Mouse (Mus musculus): Measurements from ENCODE around the gene Acap3. TPM values are rescaled to one million over a fixed set of nuclear protein-coding genes. Genes with fewer than 3 reads are reported as not detected.

Gene Acap3
- total and polyA plus RNA-seq, 3 experiments: 24.5 to 39.1 TPM; not detected in 1

DNA sequence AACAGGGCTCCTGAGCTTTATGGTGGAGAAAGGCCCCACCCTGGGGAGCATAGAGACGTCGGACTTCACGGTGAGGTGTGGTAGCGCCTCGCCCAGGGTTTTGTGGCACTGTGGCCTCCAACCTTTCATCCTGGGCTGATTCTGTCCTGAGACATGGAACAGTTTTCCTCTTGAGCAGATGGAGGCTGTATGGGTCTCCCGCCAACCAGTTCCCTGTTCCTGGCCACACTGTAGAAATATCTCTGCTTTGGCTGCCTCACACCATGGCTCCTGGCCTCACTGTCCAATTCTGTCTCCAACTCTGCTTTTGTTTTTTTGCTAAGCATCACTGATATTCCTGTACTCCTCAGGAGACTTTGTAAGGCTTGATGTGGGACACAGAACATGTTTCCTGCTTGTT is 63.9 kb downstream of the Acap3 start:
- H3K4me1 ChIP-seq (ENCODE audit: control insufficient read depth in 1 of 2, insufficient read depth in 2 of 2, low read length in 2 of 2): no peaks in the 10 kb centered on the region; a peak in 1 of 4 replicates
- no peak overlapping the region for H3K4me3 ChIP-seq (ENCODE audit: control insufficient read depth in 1 of 2, insufficient read depth in 1 of 2, low read depth in 2 of 2, low read length in 2 of 2)
- DNase-seq (ENCODE audit: low read depth, low spot score): no peak
- H3K9me3 ChIP-seq (replicated peaks; ENCODE audit: insufficient read depth, low read length): no peaks in the 10 kb centered on the region
- H3K9ac ChIP-seq (ENCODE audit: control insufficient read depth, low read depth, low read length, poor library complexity, severe bottlenecking): no peak overlapping the region
- H3K79me2 ChIP-seq (ENCODE audit: control insufficient read depth, insufficient read depth, low read length, poor library complexity): peaks cover 2% of the 10 kb centered on the region; the same call in 1 of the 2 replicates
- H3K27me3 ChIP-seq (ENCODE audit: control insufficient read depth in 1 of 2, insufficient read depth in 2 of 2, low read length in 2 of 2): no peaks in the 10 kb centered on the region
- peaks cover 4 to 25% of the 10 kb centered on the region in 2 experiments for H3K36me3 ChIP-seq (ENCODE audit: control insufficient read depth in 1 of 2, insufficient read depth in 2 of 2, low read length in 2 of 2)
- H3K27ac ChIP-seq (ENCODE audit: control insufficient read depth, low read depth, low read length): no peak overlapping the region
- no peak for TF ChIP-seq NELFE (IDR thresholded peaks at IDR 0.05; ENCODE audit: low read depth, low read length)
- no peak for TF ChIP-seq SIN3A (IDR thresholded peaks at IDR 0.05; ENCODE audit: low read length)
- TF ChIP-seq ETS1 (IDR thresholded peaks at IDR 0.05; ENCODE audit: low read depth, low read length): no peak
- TF ChIP-seq GABPA (IDR thresholded peaks at IDR 0.05; ENCODE audit: low read depth, low read length): no peak
- TF ChIP-seq JUND (IDR thresholded peaks at IDR 0.05; ENCODE audit: low read depth, low read length): no peak
- TF ChIP-seq ZC3H11A (IDR thresholded peaks at IDR 0.05; ENCODE audit: low read depth, low read length): no peak
- TF ChIP-seq KAT2A (conservative IDR thresholded peaks at IDR 0.05; ENCODE audit: low read depth, low read length): no peak
- no peak for TF ChIP-seq E2F4 (IDR thresholded peaks at IDR 0.05; ENCODE audit: borderline replicate concordance, low read depth, low read length)
- TF ChIP-seq ZMIZ1 (IDR thresholded peaks at IDR 0.05; ENCODE audit: low read depth, low read length): no peak
- no peak for TF ChIP-seq BHLHE40 (IDR thresholded peaks at IDR 0.05; ENCODE audit: borderline replicate concordance, low read depth, low read length)
- TF ChIP-seq USF2 (IDR thresholded peaks at IDR 0.05; ENCODE audit: borderline replicate concordance in 1 of 2, insufficient read depth in 1 of 2, low read depth in 1 of 2, low read length in 2 of 2): no peak
- no peak for TF ChIP-seq CTCF (IDR thresholded peaks at IDR 0.05 in 2 of 3, conservative IDR thresholded peaks at IDR 0.05 in 1 of 3; ENCODE audit: control insufficient read depth in 1 of 3, insufficient read depth in 1 of 3, low read depth in 2 of 3, low read length in 3 of 3, poor library complexity in 1 of 3, severe bottlenecking in 1 of 3)
- no peak for TF ChIP-seq HCFC1 (IDR thresholded peaks at IDR 0.05; ENCODE audit: low read depth, low read length)
- TF ChIP-seq EP300 (IDR thresholded peaks at IDR 0.05; ENCODE audit: low read depth in 1 of 2, low read length in 2 of 2): no peak

Other genes starting within 250 kb of the Acap3 start
- gene Gm10563, start 246.4 kb upstream of the Acap3 start, total RNA-seq (2012; rRNA removed): not detected in 2 replicates
- not detected for gene Gm10563, start 246.4 kb upstream of the Acap3 start, polyA plus RNA-seq (2012; ENCODE audit: insufficient read depth in 1 of 2, insufficient read length in 2 of 2, low read depth in 1 of 2, low replicate concordance in 2 of 2, missing spikeins in 1 of 2)
- gene Mmp23, start 238.4 kb upstream of the Acap3 start, total RNA-seq (2012; rRNA removed): 1.6 and 1.8 TPM in 2 replicates
- gene Mmp23, start 238.4 kb upstream of the Acap3 start, polyA plus RNA-seq (2012; ENCODE audit: insufficient read depth in 1 of 2, insufficient read length in 2 of 2, low read depth in 1 of 2, low replicate concordance in 2 of 2, missing spikeins in 1 of 2): 1 to 10 TPM in 1 of 2 experiments, not detected in 1; 2.4 TPM
- 21.4 and 27.7 TPM in 2 replicates for gene Mib2, start 222.6 kb upstream of the Acap3 start, total RNA-seq (2012; rRNA removed)
- 10 to 100 TPM in 1 of 2 experiments, not detected in 1; 38.3 TPM for gene Mib2, start 222.6 kb upstream of the Acap3 start, polyA plus RNA-seq (2012; ENCODE audit: insufficient read depth in 1 of 2, insufficient read length in 2 of 2, low read depth in 1 of 2, low replicate concordance in 2 of 2, missing spikeins in 1 of 2)
- gene Fndc10, start 197.5 kb upstream of the Acap3 start, total RNA-seq (2012; rRNA removed): 1.1 and 2.6 TPM in 2 replicates
- gene Fndc10, start 197.5 kb upstream of the Acap3 start, polyA plus RNA-seq (2012; ENCODE audit: insufficient read depth in 1 of 2, insufficient read length in 2 of 2, low read depth in 1 of 2, low replicate concordance in 2 of 2, missing spikeins in 1 of 2): 1 to 10 TPM in 1 of 2 experiments, not detected in 1; 5.9 TPM
- gene Ssu72, start 187.0 kb upstream of the Acap3 start, total RNA-seq (2012; rRNA removed): 160 and 170 TPM in 2 replicates
- 100 to 1,000 TPM; 140 to 267 TPM for gene Ssu72, start 187.0 kb upstream of the Acap3 start, polyA plus RNA-seq (2012; ENCODE audit: insufficient read depth in 1 of 2, insufficient read length in 2 of 2, low read depth in 1 of 2, low replicate concordance in 2 of 2, missing spikeins in 1 of 2)
- 0.13 and 0.27 TPM in 2 replicates for gene Tmem240, start 157.0 kb upstream of the Acap3 start, total RNA-seq (2012; rRNA removed)
- under 1 TPM in 1 of 2 experiments, not detected in 1; 0.33 TPM for gene Tmem240, start 157.0 kb upstream of the Acap3 start, polyA plus RNA-seq (2012; ENCODE audit: insufficient read depth in 1 of 2, insufficient read length in 2 of 2, low read depth in 1 of 2, low replicate concordance in 2 of 2, missing spikeins in 1 of 2)
- 198 and 220 TPM in 2 replicates for gene Atad3a, start 130.7 kb upstream of the Acap3 start, total RNA-seq (2012; rRNA removed)
- gene Atad3a, start 130.7 kb upstream of the Acap3 start, polyA plus RNA-seq (2012; ENCODE audit: insufficient read depth in 1 of 2, insufficient read length in 2 of 2, low read depth in 1 of 2, low replicate concordance in 2 of 2, missing spikeins in 1 of 2): 100 to 1,000 TPM in 1 of 2 experiments, not detected in 1; 232 TPM
- 0.33 and 0.42 TPM in 2 replicates for gene Vwa1, start 117.1 kb upstream of the Acap3 start, total RNA-seq (2012; rRNA removed)
- gene Vwa1, start 117.1 kb upstream of the Acap3 start, polyA plus RNA-seq (2012; ENCODE audit: insufficient read depth in 1 of 2, insufficient read length in 2 of 2, low read depth in 1 of 2, low replicate concordance in 2 of 2, missing spikeins in 1 of 2): under 1 TPM in 1 of 2 experiments, not detected in 1; 0.33 TPM
- gene Tmem88b, start 105.9 kb upstream of the Acap3 start, total RNA-seq (2012; rRNA removed): 0.10 and 0.19 TPM in 2 replicates
- gene Tmem88b, start 105.9 kb upstream of the Acap3 start, polyA plus RNA-seq (2012; ENCODE audit: insufficient read depth in 1 of 2, insufficient read length in 2 of 2, low read depth in 1 of 2, low replicate concordance in 2 of 2, missing spikeins in 1 of 2): under 1 TPM in 1 of 2 experiments, not detected in 1; 0.32 TPM
- 0.12 TPM in 1 of 2 replicates, not detected in the other for gene Ankrd65, start 101.4 kb upstream of the Acap3 start, total RNA-seq (2012; rRNA removed)
- not detected for gene Ankrd65, start 101.4 kb upstream of the Acap3 start, polyA plus RNA-seq (2012; ENCODE audit: insufficient read depth in 1 of 2, insufficient read length in 2 of 2, low read depth in 1 of 2, low replicate concordance in 2 of 2, missing spikeins in 1 of 2)
- 301 and 346 TPM in 2 replicates for gene Mrpl20, start 88.9 kb upstream of the Acap3 start, total RNA-seq (2012; rRNA removed)
- gene Mrpl20, start 88.9 kb upstream of the Acap3 start, polyA plus RNA-seq (2012; ENCODE audit: insufficient read depth in 1 of 2, insufficient read length in 2 of 2, low read depth in 1 of 2, low replicate concordance in 2 of 2, missing spikeins in 1 of 2): 100 to 1,000 TPM in 1 of 2 experiments, not detected in 1; 336 TPM
- 38.2 and 46.1 TPM in 2 replicates for gene Ccnl2, start 79.3 kb upstream of the Acap3 start, total RNA-seq (2012; rRNA removed)
- gene Ccnl2, start 79.3 kb upstream of the Acap3 start, polyA plus RNA-seq (2012; ENCODE audit: insufficient read depth in 1 of 2, insufficient read length in 2 of 2, low read depth in 1 of 2, low replicate concordance in 2 of 2, missing spikeins in 1 of 2): 100 to 1,000 TPM in 1 of 2 experiments, 10 to 100 TPM in 1; 48.6 to 103 TPM
- gene Aurkaip1, start 60.5 kb upstream of the Acap3 start, total RNA-seq (2012; rRNA removed): 153 and 166 TPM in 2 replicates
- 100 to 1,000 TPM in 1 of 2 experiments, not detected in 1; 203 TPM for gene Aurkaip1, start 60.5 kb upstream of the Acap3 start, polyA plus RNA-seq (2012; ENCODE audit: insufficient read depth in 1 of 2, insufficient read length in 2 of 2, low read depth in 1 of 2, low replicate concordance in 2 of 2, missing spikeins in 1 of 2)
- not detected in 2 replicates for gene Mxra8, start 52.1 kb upstream of the Acap3 start, total RNA-seq (2012; rRNA removed)
- gene Mxra8, start 52.1 kb upstream of the Acap3 start, polyA plus RNA-seq (2012; ENCODE audit: insufficient read depth in 1 of 2, insufficient read length in 2 of 2, low read depth in 1 of 2, low replicate concordance in 2 of 2, missing spikeins in 1 of 2): under 1 TPM in 1 of 2 experiments, not detected in 1; 0.46 TPM
- 43.4 and 56.8 TPM in 2 replicates for gene Dvl1, start 44.4 kb upstream of the Acap3 start, total RNA-seq (2012; rRNA removed)
- 10 to 100 TPM in 1 of 2 experiments, not detected in 1; 60.3 TPM for gene Dvl1, start 44.4 kb upstream of the Acap3 start, polyA plus RNA-seq (2012; ENCODE audit: insufficient read depth in 1 of 2, insufficient read length in 2 of 2, low read depth in 1 of 2, low replicate concordance in 2 of 2, missing spikeins in 1 of 2)
- gene Tas1r3, start 28.5 kb upstream of the Acap3 start, total RNA-seq (2012; rRNA removed): 0.52 and 0.62 TPM in 2 replicates
- 10 to 100 TPM in 1 of 2 experiments, 1 to 10 TPM in 1; 1.1 to 54.9 TPM for gene Tas1r3, start 28.5 kb upstream of the Acap3 start, polyA plus RNA-seq (2012; ENCODE audit: insufficient read depth in 1 of 2, insufficient read length in 2 of 2, low read depth in 1 of 2, low replicate concordance in 2 of 2, missing spikeins in 1 of 2)
- 10.9 and 14.0 TPM in 2 replicates for gene Cptp, start 22.4 kb upstream of the Acap3 start, total RNA-seq (2012; rRNA removed)
- 10 to 100 TPM in 1 of 2 experiments, not detected in 1; 22.6 TPM for gene Cptp, start 22.4 kb upstream of the Acap3 start, polyA plus RNA-seq (2012; ENCODE audit: insufficient read depth in 1 of 2, insufficient read length in 2 of 2, low read depth in 1 of 2, low replicate concordance in 2 of 2, missing spikeins in 1 of 2)
- gene Ints11, start 22.3 kb upstream of the Acap3 start, total RNA-seq (2012; rRNA removed): 78.9 and 82.5 TPM in 2 replicates
- gene Ints11, start 22.3 kb upstream of the Acap3 start, polyA plus RNA-seq (2012; ENCODE audit: insufficient read depth in 1 of 2, insufficient read length in 2 of 2, low read depth in 1 of 2, low replicate concordance in 2 of 2, missing spikeins in 1 of 2): 10 to 100 TPM in 1 of 2 experiments, not detected in 1; 96.8 TPM
- gene Pusl1, start within 50 bp of the Acap3 start, total RNA-seq (2012; rRNA removed): 50.0 and 65.2 TPM in 2 replicates
- 10 to 100 TPM in 1 of 2 experiments, not detected in 1; 68.4 TPM for gene Pusl1, start within 50 bp of the Acap3 start, polyA plus RNA-seq (2012; ENCODE audit: insufficient read depth in 1 of 2, insufficient read length in 2 of 2, low read depth in 1 of 2, low replicate concordance in 2 of 2, missing spikeins in 1 of 2)
- gene Ube2j2, start 52.0 kb downstream of the Acap3 start, total RNA-seq (2012; rRNA removed): 120 and 121 TPM in 2 replicates
- 100 to 1,000 TPM in 1 of 2 experiments, not detected in 1; 172 TPM for gene Ube2j2, start 52.0 kb downstream of the Acap3 start, polyA plus RNA-seq (2012; ENCODE audit: insufficient read depth in 1 of 2, insufficient read length in 2 of 2, low read depth in 1 of 2, low replicate concordance in 2 of 2, missing spikeins in 1 of 2)
- 1.2 and 1.8 TPM in 2 replicates for gene C1qtnf12, start 70.5 kb downstream of the Acap3 start, total RNA-seq (2012; rRNA removed)
- 1 to 10 TPM in 1 of 2 experiments, not detected in 1; 2.9 TPM for gene C1qtnf12, start 70.5 kb downstream of the Acap3 start, polyA plus RNA-seq (2012; ENCODE audit: insufficient read depth in 1 of 2, insufficient read length in 2 of 2, low read depth in 1 of 2, low replicate concordance in 2 of 2, missing spikeins in 1 of 2)
- gene B3galt6, start 100.8 kb downstream of the Acap3 start, total RNA-seq (2012; rRNA removed): 6.6 and 9.1 TPM in 2 replicates
- 1 to 10 TPM in 1 of 2 experiments, not detected in 1; 3.8 TPM for gene B3galt6, start 100.8 kb downstream of the Acap3 start, polyA plus RNA-seq (2012; ENCODE audit: insufficient read depth in 1 of 2, insufficient read length in 2 of 2, low read depth in 1 of 2, low replicate concordance in 2 of 2, missing spikeins in 1 of 2)
- 111 and 114 TPM in 2 replicates for gene Sdf4, start 101.0 kb downstream of the Acap3 start, total RNA-seq (2012; rRNA removed)
- gene Sdf4, start 101.0 kb downstream of the Acap3 start, polyA plus RNA-seq (2012; ENCODE audit: insufficient read depth in 1 of 2, insufficient read length in 2 of 2, low read depth in 1 of 2, low replicate concordance in 2 of 2, missing spikeins in 1 of 2): 100 to 1,000 TPM in 1 of 2 experiments, not detected in 1; 117 TPM
- 1.6 and 1.7 TPM in 2 replicates for gene Tnfrsf4, start 122.0 kb downstream of the Acap3 start, total RNA-seq (2012; rRNA removed)
- 1 to 10 TPM in 1 of 2 experiments, not detected in 1; 2.7 TPM for gene Tnfrsf4, start 122.0 kb downstream of the Acap3 start, polyA plus RNA-seq (2012; ENCODE audit: insufficient read depth in 1 of 2, insufficient read length in 2 of 2, low read depth in 1 of 2, low replicate concordance in 2 of 2, missing spikeins in 1 of 2)
- 13.6 and 16.2 TPM in 2 replicates for gene Tnfrsf18, start 134.3 kb downstream of the Acap3 start, total RNA-seq (2012; rRNA removed)
- 1 to 10 TPM in 1 of 2 experiments, not detected in 1; 9.3 TPM for gene Tnfrsf18, start 134.3 kb downstream of the Acap3 start, polyA plus RNA-seq (2012; ENCODE audit: insufficient read depth in 1 of 2, insufficient read length in 2 of 2, low read depth in 1 of 2, low replicate concordance in 2 of 2, missing spikeins in 1 of 2)
- not detected in 2 replicates for gene Ttll10, start 167.6 kb downstream of the Acap3 start, total RNA-seq (2012; rRNA removed)
- under 1 TPM in 1 of 2 experiments, not detected in 1; 0.11 TPM for gene Ttll10, start 167.6 kb downstream of the Acap3 start, polyA plus RNA-seq (2012; ENCODE audit: insufficient read depth in 1 of 2, insufficient read length in 2 of 2, low read depth in 1 of 2, low replicate concordance in 2 of 2, missing spikeins in 1 of 2)
- 27.5 and 28.7 TPM in 2 replicates for gene 9430015G10Rik, start 218.2 kb downstream of the Acap3 start, total RNA-seq (2012; rRNA removed)
- 10 to 100 TPM in 1 of 2 experiments, not detected in 1; 52.9 TPM for gene 9430015G10Rik, start 218.2 kb downstream of the Acap3 start, polyA plus RNA-seq (2012; ENCODE audit: insufficient read depth in 1 of 2, insufficient read length in 2 of 2, low read depth in 1 of 2, low replicate concordance in 2 of 2, missing spikeins in 1 of 2)
- gene Rnf223, start 238.7 kb downstream of the Acap3 start, total RNA-seq (2012; rRNA removed): 0.65 TPM in 2 replicates
- 1 to 10 TPM in 1 of 2 experiments, not detected in 1; 2.5 TPM for gene Rnf223, start 238.7 kb downstream of the Acap3 start, polyA plus RNA-seq (2012; ENCODE audit: insufficient read depth in 1 of 2, insufficient read length in 2 of 2, low read depth in 1 of 2, low replicate concordance in 2 of 2, missing spikeins in 1 of 2)

Measured in MEL (cell line).